Mouse (Mus musculus) bone marrow macrophage, adult 2 months (primary cell): ENCODE data around the gene Mtmr3.

Experiments
- CTCF ChIP-seq: IDR thresholded peaks from 2 replicates; pipeline ENCODE4 v1.5.1; 2012; ENCODE audit warnings: low read depth, mild to moderate bottlenecking, low read length, moderate library complexity
- POLR2A ChIP-seq: IDR thresholded peaks from 2 replicates; pipeline ENCODE4 v1.6.1; 2012; ENCODE audit warnings: mild to moderate bottlenecking, low read depth, low read length, borderline replicate concordance

- TF ChIP-seq POLR2A (no peak), CTCF (no peak)
Observed at GRCm38 (mm10) chr11:4466191-4466590, 128.5 kb downstream of the Mtmr3 start.
